Mouse (Mus musculus) small intestine, adult 2 months (tissue): ENCODE data around the gene 1700016D06Rik.

Experiments
- CTCF ChIP-seq: fragments of 200-500 bp; IDR thresholded peaks from 2 replicates; pipeline ENCODE4 v1.5.1; 2012; ENCODE audit warnings: low read depth, mild to moderate bottlenecking, control low read depth, inconsistent platforms, low read length, moderate library complexity, mixed read lengths; ENCODE audit not compliant: insufficient replicate concordance, insufficient read length; ENCODE audit errors: extremely low read depth
- POLR2A ChIP-seq: fragments of 200-500 bp; IDR thresholded peaks from 2 replicates; pipeline ENCODE4 v1.6.1; 2012; ENCODE audit warnings: low read depth, mild to moderate bottlenecking, control low read depth, inconsistent platforms, low read length, moderate library complexity

DNA sequence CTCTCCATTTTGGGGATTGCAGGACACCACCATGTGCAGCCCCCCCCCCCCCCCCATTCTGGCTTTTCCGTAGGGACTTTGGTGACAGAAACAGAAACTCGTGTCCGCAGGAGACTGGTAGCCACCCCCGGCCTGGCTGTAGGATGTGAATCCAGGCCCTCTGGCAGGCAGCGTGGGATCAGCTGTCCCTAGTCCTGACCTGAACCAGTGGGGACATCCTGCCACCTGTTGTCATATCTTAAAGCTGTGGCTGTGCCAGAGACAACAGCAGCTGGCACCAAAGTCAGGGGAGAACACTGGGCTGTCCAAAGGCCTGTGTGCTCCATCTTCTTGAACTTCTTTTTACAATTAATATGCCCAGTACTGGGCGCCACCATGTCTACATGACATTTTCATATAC lies 9.1 kb downstream of the 1700016D06Rik start:
- TF ChIP-seq CTCF = no peak
- no peak for TF ChIP-seq POLR2A
